Mouse (Mus musculus) left cerebral cortex, adult 18-20 months (tissue): Measurements from ENCODE around the gene Rad52. TPM values are rescaled to one million over a fixed set of nuclear protein-coding genes. Genes with fewer than 3 reads are reported as not detected.

Source experiments
- DNase-seq, 2 experiments: peaks; one replicate each; pipeline ENCODE4 v3.0.0; 2021 to 2022; ENCODE audit warnings: low spot score in 2 of 2, mixed read lengths in 1 of 2
- long read RNA-seq, 2 experiments: library from polyadenylated mRNA; stranded (forward); transcript quantifications; one replicate each; pipeline ENCODE4 v2.0.0; 2021
- total RNA-seq, 2 experiments: library from RNA; stranded (reverse); gene quantifications; 2 replicates each; pipeline ENCODE4 v1.2.3; 2021

Gene Rad52
- 10 to 100 TPM; 37.5 to 39.6 TPM for total RNA-seq
- long read RNA-seq, experiment 1, partial matches to known transcripts: 9 of 35 reads
- long read RNA-seq, experiment 1, other reads (novel, unspliced or antisense): 19 of 35 reads
- long read RNA-seq, experiment 2, partial matches to known transcripts: 2 of 17 reads
- long read RNA-seq, experiment 2, other reads (novel, unspliced or antisense): 12 of 17 reads

DNA sequence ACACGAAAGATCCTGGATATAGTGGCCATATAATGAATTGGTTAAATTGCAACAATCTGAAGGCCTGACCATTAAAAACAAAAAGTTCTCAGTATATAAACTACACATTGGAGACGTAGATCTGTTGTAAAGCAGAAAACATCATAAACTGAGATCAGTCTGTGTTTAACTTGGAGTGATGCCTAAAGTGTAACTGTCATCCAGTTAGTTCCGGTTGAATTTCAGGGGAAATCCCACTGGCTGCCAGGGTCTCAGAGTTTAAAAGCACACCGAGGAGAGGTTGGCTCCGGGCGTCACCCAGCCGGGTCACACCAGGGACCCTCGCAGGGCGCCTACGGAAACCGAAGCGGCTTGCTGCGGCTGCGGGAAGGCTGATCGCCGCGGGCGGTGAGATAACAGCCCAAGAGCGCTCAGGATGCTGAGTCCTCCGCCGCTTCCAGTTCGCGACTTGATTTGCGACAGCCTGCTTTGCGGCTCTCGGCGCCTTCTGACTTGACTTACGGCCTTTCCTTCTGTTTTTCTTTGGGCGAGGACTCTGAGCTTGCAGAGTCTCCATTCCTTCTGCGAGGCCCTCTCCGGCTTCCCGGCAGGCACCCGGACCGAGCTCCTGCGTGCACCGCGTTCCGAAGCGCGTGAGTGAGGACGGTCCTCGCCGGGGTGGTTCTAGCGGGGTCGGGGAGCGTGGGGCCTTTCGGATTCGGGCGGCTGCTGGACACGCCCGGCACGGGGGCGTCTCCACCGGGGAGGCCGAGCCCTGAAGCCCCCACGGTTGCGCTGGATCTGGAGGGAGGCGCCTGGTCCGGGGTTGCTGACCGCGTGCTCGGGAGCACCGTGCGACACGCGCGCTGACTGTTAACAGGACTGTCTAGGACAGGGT lies at the start of gene Rad52:
TSS of gene Rad52 (plus strand) at position 495 of the 877 bp plus-strand sequence.
- DNase-seq: peak; percentile 88 to 91

DNA sequence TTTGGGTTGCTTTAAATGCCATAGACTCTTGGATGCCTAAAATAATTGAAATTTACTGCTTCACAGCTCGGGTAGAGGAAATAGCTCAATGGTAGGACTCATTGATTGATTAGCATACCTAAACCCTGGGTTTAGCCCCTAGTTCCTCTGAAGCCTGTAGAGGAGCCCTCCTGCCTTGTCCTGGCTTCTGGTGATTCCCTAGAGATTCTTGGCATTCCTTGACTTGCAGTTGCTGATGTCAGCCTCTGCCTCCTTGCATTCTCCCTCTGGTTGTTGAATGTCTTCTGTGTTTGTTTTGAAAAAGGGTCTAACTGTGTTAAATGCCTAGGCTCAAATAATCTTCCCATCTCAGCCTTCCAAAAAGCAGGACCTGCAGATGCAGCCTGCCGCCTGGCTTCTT lies 48.3 kb upstream of the Rad52 start:
- no peak for DNase-seq

DNA sequence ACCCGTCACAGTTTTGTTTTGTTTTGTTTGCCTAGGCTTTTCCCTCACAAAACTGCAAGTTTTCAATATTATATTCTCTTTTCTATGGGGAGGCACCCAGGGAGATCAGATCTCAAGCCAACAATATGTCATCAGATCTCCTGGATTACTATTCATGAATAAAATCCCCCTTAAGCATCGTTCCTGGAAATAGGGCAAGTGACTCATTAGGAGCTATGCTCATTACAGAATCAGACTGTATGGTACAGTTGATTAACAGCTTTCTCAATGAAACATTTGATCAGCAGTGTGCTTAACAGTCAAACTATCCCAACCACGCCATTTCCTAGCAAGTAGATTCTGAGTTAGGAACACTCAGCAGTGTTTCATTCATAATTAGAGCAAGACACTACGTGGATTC lies 47.0 kb upstream of the Rad52 start:
- no peak for DNase-seq

DNA sequence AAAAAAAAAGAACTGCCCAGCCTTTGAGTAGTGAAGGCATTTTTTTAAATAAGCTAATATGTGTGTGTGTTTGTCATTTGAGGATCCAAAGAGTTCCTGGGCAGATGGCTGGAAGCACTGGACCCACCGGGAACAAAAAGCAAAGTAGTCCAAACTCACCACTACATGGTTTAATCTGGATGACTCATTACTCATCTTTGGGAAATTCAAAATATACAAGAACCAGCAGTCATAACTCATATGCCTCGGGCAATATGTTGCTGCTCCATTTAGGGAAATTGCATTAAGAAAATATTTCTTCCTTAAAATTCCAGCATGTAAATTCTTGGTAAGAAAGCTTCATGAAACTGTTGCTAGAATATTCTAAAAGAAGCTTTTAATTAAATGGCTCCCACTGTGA lies 42.3 kb upstream of the Rad52 start:
- no peak for DNase-seq

DNA sequence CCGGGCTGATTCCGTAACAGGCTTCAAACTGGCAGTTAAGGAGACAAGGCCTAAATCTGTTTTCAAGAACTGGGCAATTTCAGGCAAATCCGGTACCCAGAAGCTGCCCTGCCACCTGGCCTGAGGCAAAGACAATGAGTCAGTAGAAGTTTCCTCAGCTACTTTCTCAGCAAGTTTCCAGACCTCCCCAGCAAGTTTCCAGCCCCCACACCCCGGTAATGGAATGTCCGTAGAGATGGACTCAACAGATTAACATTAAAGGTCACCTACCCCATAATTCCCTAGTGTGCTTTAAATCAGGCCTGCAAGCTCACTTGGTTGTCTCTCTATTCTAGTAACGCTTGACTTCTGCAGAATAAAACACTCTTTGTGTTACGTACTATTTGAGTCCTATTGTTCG lies 41.0 kb upstream of the Rad52 start:
- no peak for DNase-seq

DNA sequence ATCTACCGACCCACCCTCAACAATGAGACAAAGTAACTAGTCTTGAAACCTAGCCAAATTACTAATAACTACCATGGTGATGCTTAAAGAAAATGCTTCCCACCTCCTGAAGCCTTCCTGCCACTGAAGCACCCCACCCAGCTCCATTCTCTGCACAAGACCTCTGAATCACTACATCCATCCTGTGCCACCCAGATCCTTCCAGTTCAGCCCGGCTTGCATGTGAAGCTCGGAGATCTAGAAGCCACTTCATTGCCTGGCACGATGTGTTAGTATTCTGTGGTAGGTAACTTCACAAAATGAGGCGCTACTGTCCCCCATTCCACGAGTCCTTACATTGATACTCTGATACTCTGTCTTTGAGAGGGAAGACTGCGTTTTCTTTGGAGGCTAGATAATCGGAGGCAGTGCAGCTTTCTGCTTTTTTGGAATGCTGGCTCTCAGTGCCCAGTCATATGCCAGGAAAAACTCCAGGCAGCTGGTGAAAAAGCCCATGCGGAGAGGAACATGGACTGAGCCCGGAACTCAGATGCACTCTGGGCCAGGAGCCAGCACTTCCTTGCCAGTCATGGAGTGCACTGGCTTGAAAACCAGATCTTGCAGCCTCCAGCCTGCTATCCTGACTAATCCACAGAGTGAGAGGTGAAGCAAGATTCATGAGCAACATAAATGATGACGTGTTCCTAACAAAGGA lies 38.0 kb upstream of the Rad52 start:
- DNase-seq: peak; percentile 79 to 83

DNA sequence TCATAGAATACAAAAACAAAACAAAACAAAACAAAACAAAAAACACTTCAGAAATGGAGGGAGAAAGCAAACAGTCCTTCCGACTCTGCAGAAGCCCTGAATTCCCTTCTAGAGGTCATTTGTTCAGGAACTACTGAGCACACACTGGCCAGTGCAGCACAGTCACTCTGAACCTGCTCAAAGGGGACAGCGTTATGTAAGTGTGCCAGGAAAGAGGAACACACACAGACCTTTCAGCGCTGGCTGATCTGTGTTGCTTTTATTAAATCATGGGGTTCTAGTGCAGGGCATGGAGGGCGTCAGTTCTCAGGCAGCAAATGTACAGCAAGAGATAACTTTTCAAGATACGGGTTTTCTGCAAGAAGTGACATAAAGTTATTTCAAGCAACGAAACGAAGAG lies 19.3 kb upstream of the Rad52 start:
- no peak for DNase-seq

DNA sequence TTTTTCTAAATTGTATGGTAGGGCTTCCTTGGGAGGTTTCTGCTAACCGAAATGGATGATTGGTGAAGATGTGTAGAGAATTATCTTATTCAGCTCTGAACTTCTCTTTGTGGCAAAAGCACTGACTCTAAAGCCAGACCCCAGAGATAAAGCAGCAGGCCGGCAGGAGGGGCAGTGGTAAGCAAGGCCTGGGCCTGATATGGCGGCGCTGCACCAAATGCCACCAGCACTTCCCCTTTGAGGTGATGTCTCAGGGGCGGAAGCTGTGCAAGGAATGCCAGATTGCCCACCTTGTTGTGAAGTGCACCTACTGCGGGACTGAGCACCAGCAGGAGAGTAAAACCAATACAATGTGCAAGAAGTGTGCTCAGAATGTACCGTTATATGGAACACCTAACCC lies 9.8 kb upstream of the Rad52 start:
- no peak for DNase-seq

DNA sequence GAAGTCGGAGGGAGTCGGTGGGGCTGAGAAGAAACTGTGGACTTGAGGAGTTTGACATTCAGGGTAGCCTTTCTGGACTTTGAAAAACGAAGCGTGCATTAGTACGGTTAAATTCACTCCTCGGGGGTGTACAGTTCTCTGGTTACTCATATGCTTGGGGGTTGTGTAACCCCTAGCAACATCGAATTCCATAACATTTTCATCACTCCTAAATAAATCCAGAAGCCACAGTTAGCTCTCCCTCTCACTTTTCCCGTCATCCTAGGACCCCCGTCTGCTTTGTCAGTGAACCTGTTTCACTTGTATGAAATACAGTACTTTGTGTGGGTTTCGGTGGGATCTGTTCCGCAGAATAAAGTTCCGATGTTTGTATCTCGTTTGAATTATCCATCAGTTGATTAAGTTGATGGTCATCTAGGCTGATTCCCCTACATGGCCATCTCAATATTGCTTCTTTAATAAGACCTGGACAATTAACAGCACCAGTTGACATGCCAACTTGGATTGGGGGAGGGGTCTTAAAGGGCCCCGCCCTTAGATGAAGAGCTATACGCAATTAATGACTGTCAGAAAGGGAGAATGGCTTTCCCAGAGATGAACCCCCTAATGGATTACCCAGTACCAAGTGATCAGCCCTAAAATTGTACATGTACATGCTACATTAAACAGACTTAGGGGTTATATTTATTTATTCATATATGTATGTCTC lies 737 bp downstream of the Rad52 start:
- no peak for DNase-seq

DNA sequence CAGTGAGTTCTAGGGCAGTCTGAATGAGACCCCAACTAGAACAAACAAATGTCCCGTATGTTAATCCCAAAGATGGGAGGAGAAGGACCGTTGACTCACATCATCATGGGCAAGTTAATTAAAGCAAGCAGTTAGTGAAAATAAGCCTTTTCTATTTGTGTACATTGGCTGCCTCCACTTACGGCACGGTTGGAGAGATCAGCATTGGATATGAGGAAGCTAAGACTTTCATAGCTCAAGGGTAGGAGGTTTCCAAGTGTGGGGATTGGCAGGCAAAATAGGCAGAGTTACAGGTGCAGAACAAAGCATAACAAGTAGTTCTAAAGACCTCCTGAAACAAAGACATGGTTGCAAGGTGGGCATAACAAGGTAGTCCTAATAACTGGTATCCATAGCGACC lies 3.0 kb downstream of the Rad52 start:
- DNase-seq: no peak

DNA sequence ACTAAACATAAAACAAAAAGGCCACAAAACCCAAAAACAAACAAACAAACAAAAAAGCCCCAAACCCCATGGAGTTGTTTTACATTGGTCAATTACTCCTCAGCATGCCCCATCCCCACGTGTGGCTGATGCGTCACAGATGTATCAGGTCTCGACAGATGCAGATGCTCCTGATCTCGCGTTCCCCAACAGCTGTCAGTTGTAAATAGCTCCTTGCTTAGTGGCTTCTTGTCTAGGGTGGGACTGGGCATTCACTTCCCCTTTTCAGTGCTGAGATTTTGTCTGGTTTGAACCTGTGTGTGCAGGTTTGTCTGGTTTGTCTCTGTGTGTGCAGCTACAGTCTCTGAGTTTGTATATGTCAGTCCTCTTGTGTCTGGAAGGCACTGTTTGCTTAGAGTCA lies 9.5 kb downstream of the Rad52 start:
- no peak for DNase-seq

DNA sequence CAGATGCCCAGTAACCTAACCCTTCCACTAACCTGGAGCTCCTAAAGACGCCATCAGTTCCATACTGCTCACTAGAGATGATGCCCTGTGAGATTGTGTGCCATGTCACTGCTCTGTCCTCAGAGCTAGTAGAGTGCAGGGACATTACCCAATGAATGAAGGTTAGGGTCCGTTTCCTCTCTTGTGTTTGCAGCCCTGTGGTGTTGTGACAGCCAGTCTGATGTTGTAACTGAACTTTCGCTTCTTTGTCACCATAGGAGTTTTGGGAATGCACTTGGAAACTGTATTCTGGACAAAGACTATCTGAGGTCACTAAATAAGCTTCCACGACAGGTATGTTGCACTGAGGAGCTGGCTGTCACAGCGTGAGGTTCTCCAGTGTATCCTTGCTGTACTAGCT lies 13.2 kb downstream of the Rad52 start:
- DNase-seq: no peak

DNA sequence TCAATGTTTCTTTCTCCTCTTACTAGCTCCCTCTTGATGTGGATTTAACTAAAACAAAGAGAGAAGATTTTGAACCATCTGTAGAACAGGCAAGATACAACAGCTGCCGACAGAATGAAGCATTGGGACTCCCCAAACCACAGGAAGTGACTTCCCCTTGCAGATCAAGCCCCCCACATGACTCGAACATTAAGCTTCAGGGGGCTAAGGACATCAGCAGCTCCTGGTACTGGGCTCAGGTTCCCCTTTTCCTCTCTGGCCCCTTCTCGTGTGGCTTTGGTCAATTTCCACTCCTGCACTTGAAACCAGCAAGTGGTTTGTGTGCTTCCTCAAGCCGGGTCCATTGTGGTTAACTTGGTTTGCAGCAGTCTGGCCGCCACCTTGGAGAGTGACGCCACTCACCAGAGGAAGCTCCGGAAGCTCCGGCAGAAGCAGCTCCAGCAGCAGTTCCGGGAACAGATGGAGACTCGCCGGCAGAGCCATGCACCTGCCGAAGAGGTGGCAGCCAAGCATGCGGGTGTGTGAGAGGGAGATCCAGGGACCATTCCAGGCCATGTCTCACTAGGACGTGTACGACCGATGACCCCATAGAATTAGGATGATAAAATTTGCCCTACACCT lies 16.2 kb downstream of the Rad52 start:
- DNase-seq: peak; percentile 21 to 26

DNA sequence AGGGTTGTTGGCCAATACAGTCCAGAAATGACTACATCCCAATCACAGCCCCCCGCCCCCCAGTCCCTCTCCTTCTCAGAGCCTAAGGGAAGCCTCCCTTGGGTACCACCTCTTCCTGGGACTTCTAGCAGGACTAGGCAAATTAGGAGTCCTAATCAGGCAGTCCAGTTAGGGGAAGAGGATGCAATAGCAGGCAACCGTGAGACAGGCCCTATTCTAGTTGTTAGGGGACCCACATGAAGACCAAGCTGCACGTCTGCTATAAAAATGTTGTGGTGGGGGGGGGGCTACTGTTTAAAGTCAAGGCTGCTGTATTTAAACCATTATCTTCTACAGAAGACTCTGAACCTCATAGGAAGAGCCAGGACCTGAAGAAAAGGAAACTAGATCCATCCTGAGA lies 19.6 kb downstream of the Rad52 start:
- no peak for DNase-seq

DNA sequence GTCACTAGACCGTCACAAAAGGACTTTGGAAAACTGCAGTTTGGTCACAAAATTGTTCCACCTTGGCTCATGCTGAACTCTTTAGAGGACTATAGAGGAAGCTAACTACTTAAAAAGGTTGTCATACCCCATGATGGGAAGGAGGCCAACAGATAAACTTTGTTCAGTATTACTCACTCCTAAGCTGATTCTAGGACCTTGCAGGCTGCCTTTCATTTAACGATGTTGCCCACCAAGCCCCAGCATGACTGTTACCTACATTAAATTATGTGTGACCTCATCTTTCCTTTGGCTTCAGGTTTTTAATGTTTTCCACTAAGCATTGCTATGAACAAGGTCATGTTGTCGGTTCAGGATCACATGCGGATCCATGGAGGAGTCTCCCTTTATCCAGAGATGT lies 20.0 kb downstream of the Rad52 start:
- DNase-seq: no peak

DNA sequence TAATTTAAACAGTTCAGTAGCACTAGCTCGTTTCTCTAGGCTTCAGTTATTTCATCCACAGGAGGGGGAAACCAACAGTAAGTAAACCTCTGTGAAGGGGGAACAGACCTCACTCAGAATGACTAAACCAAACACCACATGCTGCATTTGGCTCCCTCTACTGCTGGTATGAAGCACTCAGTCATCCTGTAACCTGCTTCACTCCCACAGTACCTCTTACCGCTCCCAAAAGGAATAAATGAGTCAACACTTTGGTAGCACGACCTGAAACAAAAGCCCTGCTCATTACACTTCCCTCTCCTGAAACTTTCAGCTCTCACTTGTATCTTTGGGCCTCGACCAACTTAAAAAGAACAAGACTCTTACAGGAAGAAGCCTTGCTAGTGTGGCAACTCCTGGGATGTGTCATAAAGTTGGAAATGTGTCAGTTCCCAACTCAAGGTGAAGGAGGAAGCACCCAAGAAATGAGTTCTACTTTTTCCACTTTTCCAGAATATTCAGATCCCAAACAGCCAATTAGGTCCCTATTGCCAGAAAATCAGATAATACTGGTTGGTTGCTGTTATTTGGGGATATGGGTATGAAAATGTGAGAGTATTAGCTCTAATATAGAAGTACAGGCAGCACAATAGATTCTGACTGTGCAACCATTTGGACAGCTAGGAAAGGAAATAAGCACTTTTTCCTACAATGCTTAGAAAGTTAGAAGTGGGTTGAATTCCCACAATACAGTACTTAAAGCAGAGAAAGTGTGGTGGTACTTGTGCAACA lies 21.9 kb downstream of the Rad52 start:
- DNase-seq: peak; percentile 35 to 38
